ENCODE assay signal across 13 mouse cellular contexts in genomic region chr11:68340366-68340765, GRCm38 (mm10).
"Had no signal": no experiment of that assay in that cellular context is flagged by ENCODE, and none has a peak within 500 bp of the region (broad histone marks: within the 10 kb centered on the region; RNA-seq: fewer than 3 reads in every experiment).

No protein-coding gene starts in this region.

- DNase-seq: liver, embryonic 13.5 days; liver, postnatal 0 days; right cerebral cortex, postnatal 14 days; thymus, adult 2 months; thymus, postnatal 25 days; thymus, postnatal 4 days had no signal

- H3K4me1 ChIP-seq: liver, embryonic 13.5 days; liver, embryonic 15.5 days; midbrain, embryonic 15.5 days had no signal

- H3K4me3 ChIP-seq: liver, embryonic 13.5 days; liver, embryonic 15.5 days; lung, embryonic 15.5 days; megakaryocyte, embryonic 14.5 days; midbrain, embryonic 13.5 days; midbrain, embryonic 15.5 days; neural tube, embryonic 12.5 days; stomach, embryonic 15.5 days had no signal

- ATAC-seq: liver, postnatal 0 days; midbrain, embryonic 15.5 days had no signal
